Mouse (Mus musculus): Measurements from ENCODE around the gene Phactr2. TPM values are rescaled to one million over a fixed set of nuclear protein-coding genes. Genes with fewer than 3 reads are reported as not detected.
A peak's percentile ranks its signal among the peaks of the same experiment; 100 is the strongest.
"Not testable (repeated sequence)": the region's sequence is repeated elsewhere in the genome, so short reads cannot be mapped to it uniquely, and the experiment has no call there.

Gene Phactr2
- 10 to 100 TPM; 26.3 to 28.1 TPM for total RNA-seq (2021)
- long read RNA-seq, experiment 1, partial matches to known transcripts, result 0 of 6 reads
- long read RNA-seq, experiment 1, other reads (novel, unspliced or antisense), result 6 of 6 reads
- long read RNA-seq, experiment 2, partial matches to known transcripts, result 1 of 10 reads
- long read RNA-seq, experiment 2, other reads (novel, unspliced or antisense), result 7 of 10 reads

DNA sequence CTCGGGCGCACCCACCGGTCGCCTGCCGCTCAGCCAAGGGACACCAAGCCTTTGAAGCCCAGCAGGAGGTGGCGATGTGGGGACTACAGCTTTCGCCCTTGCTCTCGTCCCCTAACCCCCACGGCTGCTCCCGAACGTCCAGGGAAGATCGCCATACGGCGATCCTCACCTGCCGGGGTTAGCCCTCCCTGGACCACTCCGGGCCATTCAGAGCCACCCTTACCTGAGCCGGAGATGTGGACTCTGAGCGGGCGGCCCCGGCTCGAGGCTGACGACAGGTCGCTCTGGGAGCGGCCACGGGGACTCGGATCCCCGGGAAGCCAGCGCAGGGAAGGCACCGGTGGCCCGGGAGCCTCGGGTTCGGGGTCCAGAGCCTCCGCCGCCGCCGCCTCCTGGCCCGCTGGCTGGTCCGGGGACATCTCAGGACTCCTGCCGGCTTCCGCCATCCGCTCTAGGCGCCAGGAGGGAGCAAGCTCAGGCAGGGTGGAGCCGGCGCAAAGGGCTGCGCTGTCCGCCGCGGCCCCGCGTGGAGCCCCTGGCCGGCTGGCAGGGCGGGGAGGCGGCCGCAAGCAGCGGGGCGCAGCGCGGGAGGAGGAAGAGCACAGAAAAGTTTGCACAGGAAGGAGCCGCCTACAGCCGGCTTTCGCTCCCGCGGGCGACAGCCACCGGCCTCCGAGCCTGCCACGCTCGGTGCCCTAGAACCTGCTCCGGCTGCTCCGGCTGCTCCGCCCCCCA is at the start of gene Phactr2:
TSS of gene Phactr2 (minus strand) at position 580 of the 735 bp plus-strand sequence.
- DNase-seq (ENCODE audit: low spot score in 2 of 2), result no peak

DNA sequence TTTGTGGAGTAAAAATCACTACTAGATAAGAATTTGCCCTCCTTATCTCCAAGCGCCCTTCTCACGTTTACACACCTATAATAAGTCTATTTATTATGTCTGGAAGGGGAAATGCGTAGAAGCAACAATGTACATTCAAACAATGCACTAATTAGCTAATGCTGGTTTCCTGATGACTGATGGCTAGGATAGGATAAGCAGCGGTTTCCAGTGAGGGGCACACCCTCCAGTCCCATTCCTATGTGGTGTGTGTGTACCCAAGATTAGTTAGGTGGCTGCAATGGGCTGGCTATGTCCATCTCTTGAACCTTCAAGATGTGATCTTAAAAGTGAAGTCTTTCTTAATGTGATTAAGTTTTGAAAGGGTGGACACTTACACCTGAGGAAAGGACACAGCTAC is 47.6 kb upstream of the Phactr2 start:
- no peak for DNase-seq (ENCODE audit: low spot score in 2 of 2)

DNA sequence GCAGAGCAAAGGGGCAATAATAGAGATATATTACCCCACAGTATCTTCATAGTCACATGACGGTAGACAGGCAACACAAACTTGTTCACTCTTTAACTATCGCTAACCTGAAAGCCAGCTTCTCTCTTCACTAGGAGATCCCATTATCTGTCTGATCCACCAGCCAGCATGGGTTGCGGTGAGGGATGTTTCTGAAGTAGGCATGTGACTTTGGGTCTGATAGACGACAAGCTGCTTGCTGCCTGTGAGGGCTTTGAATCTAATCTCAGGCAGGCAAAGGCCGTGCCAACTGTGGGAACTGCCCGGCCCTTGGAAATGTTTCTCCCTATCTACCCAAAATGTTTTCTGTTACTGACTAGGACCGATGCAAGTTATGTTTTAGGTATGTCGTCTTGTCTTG is 28.2 kb upstream of the Phactr2 start:
- DNase-seq (ENCODE audit: low spot score in 2 of 2), result no peak

GRCm38 (mm10) chr10:13501533-13501932 is 27.3 kb upstream of the Phactr2 start:
- DNase-seq (ENCODE audit: low spot score in 2 of 2), result not testable (repeated sequence)

GRCm38 (mm10) chr10:13500938-13501496 is 26.8 kb upstream of the Phactr2 start:
- peak; percentile 89 to 90 for DNase-seq (ENCODE audit: low spot score in 2 of 2)

DNA sequence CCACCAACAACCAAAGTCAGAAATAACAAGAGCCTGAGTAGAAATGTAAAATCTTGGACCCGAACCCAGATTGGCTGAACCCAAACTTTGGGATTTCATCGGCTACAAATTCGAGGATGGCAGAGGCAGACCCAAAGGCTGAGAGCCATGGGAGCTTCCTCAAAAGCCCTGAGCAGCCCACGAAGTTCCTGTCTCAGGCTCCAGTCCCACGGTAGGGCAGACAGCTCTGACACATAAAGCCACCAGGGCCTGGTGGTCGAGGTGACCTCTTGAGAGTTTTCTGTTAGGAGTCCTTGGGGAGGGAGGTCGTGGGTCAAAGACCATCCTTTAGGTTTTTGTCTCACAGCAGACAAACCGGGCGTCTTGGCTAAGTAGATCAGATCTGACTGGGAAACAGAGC is 26.3 kb upstream of the Phactr2 start:
- no peak for DNase-seq (ENCODE audit: low spot score in 2 of 2)

DNA sequence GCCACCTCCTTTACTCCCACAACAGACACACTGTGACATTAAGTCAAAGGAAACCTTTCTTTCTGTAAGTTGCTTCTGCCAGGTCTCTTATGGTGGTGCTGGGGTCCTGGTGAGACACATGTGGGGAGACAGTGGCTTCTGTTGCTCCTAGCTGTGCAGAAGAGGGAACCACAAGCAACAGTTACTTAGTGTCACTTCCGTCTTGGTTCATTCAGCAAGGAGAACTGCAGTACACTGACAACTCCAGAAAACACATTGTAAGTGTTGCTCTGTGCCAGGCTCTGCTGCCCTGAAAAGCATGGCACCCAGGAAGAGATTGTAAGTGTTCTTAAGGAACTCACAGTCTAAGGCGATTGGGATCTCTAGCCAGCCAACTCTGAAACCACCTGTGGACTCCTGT is 25.1 kb upstream of the Phactr2 start, which contains the start of gene Fuca2:
TSS of gene Fuca2 (plus strand) at position 210 of the 400 bp plus-strand sequence.
- no peak for DNase-seq (ENCODE audit: low spot score in 2 of 2)

DNA sequence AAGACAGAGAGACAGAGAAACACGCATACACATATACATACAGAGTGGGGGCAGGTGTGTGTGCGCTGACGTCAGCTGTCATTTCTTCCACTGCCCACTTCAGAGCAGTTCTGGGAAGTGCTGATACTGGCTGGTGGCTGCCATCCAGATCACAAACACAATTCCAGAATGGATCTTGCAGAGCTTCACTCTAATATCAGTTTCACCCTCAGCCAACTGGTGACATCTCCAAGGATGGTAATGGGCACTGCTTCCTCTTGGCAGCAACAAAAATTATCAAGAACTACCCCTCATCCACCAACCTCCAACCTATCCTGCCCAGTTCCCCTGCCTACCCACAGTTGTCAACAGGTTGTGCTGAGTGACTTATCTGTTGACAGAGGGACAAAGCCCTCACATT is 22.1 kb upstream of the Phactr2 start:
- no peak for DNase-seq (ENCODE audit: low spot score in 2 of 2)

DNA sequence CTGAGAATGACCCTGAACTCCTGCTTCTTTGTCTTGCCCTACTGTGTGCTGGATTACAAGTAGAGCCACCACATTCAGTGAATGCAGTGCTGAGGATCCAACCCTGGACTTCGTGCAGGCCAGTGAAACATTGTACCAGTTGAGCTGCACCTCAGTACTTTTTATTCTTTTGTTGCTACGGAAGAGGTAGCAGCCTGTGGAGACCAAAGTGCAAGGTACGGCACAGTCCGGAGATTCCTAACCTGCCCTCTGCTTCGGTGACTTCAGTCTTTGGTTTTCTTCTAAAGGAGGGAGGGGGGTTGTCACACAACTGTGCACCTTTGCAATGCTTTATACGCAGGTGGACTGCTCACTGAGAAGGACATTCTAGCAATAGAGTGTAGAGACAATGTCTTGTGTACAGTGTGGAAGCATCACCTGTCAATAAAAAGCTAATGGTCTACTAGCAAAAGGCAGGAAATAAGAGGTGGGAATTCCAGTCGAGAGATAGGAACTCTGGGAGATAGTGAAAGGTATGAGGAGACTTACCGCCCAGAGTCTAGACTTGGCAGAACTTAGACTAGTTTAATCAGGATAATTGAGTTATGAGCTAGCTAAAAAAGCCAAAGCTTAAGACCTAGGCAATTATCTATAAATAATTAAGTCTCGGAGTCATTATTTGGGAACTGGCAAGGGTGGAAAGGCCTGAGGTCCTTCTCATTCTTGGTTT is 19.9 kb upstream of the Phactr2 start:
- no peak for DNase-seq (ENCODE audit: low spot score in 2 of 2)

- no peak for DNase-seq (ENCODE audit: low spot score in 2 of 2)
Measured at GRCm38 (mm10) chr10:13489671-13490070, 15.5 kb upstream of the Phactr2 start.

GRCm38 (mm10) chr10:13485958-13486357 is 11.7 kb upstream of the Phactr2 start:
- no peak for DNase-seq (ENCODE audit: low spot score in 2 of 2)

DNA sequence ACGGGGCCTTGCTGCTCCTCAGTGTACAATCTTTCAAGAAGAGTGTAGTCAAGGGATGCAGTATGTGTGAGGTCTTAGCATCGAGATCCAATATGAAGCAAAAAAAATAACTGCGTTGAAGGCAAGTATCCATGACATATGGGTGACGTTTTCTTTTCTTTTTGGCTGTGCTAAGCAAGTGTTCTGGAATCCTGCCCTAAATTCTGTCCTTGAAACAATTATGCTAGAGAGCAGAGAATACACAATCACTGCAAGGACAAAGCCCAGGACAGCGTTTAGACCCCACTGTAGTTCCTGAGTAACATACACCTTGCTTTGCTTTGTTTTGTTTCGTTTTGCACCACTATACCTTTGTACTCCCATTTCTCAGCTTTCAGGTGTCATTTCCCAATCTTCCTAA is 5.1 kb upstream of the Phactr2 start:
- DNase-seq (ENCODE audit: low spot score in 2 of 2), result no peak

DNA sequence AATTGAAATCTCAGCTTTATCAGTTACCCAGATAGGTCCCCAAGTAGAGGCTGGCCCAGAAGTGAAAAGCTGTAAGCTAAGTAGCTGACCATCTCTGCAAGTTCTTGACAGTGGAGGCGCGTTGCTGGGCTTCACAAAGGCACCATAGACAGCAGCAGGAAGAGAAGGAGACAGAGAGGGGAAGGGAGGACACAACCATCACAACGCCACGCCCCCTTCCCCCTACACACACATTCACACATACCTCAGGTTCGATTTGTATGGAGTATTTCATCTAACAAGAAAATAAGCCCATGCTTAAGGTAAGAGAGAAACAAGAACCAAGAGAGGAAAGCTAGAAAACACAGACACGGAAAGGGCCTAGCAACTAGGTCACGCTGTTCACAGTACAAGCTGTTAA is 909 bp upstream of the Phactr2 start:
- no peak for DNase-seq (ENCODE audit: low spot score in 2 of 2)

DNA sequence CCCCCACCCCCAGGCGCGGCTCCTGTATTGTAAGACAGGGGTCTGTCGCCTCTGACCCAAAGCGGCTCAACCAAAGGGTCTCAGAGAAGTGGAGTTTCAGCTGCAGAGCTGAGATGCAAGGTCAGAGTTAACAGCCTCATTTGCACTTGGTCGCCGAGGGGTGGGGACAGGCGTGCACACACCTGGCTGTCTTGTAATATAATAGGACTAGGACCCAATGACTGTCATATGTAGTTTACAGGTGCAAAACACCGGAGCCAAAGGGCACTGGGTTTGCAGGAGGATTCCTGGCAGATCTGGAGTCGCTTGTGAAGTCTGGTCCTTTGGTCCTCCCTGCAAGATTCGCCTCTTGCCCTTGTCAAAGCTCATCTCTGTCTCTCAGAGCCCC is 350 bp upstream of the Phactr2 start:
- no peak for DNase-seq (ENCODE audit: low spot score in 2 of 2)

GRCm38 (mm10) chr10:13473287-13473832 is 852 bp downstream of the Phactr2 start:
- DNase-seq (ENCODE audit: low spot score in 2 of 2), result no peak

- DNase-seq (ENCODE audit: low spot score in 2 of 2), result no peak
Measured at GRCm38 (mm10) chr10:13470236-13470635, 4.0 kb downstream of the Phactr2 start.

DNA sequence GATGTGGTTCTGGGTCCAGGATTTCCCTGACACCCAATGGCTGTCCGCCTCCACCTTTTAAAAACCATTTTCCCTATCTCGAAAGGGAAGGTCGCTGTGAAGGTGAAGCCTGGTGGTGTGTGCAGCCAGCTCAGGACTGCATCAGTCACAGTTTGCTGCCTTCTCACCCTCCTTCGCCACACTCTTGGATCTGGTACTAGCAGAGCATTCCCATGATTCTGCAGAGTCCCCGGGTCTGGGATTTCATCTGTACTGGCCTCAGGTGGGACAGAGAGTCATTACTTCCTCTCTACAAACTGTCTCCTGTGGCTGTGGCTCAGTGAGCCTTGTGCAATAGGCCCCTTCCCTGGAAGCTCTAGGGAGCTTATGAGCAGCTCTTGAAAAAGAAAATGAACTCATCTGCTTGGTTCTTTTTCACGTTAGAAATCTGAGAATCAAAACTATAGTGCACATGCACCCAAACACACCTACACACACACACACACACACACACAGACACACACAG is 6.1 kb downstream of the Phactr2 start:
- DNase-seq (ENCODE audit: low spot score in 2 of 2), result not testable (repeated sequence)

GRCm38 (mm10) chr10:13466925-13467324 is 7.3 kb downstream of the Phactr2 start:
- no peak for DNase-seq (ENCODE audit: low spot score in 2 of 2)

DNA sequence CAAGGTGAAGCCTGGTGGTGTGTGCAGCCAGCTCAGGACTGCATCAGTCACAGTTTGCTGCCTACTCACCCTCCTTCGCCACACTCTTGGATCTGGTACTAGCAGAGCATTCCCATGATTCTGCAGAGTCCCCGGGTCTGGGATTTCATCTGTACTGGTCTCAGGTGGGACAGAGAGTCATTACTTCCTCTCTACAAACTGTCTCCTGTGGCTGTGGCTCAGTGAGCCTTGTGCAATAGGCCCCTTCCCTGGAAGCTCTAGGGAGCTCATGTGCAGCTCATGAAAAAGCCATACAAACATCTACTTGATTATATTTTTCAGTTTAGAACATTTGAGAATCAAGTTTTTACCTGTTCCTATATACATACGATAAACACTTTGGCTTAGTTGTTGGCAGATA is 9.9 kb downstream of the Phactr2 start:
- not testable (repeated sequence) for DNase-seq (ENCODE audit: low spot score in 2 of 2)

DNA sequence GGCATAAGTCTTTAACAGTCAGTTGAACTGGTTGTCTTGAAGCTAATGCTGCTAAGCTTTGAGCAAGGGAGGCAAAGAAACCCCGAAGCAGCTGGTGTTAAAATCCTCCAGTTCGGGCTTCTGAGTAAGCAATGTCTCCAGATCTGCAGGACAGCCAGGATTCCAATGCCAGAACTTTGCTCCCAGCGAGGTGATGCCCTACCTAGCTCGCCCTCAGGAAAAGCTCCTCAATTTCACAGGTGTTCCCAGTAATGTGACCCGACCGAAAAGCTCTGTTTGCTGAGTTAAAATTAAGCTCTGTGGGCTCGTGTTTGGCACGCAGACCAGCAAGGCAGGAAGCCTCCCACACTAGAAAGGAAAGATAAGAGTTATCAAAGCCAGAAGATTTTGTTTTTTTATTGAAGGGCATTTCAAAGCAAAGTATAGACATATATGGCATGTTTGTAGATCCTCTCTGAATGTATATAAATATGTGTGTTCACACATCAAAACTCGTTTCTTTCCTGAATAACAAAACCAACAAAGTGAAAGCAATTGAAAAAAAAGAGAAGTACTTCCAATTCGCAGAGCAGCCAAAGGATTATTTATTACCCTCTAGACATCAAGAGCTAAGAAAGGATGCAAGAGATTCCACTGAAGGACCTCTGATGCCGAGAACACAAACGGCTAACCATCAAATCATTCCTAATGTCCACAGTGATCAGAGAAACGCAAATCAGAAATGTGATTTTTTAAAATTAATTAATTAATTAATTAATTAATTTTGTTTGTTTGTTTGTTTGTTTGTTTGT is 20.8 kb downstream of the Phactr2 start:
- no peak for DNase-seq (ENCODE audit: low spot score in 2 of 2)

- no peak for DNase-seq (ENCODE audit: low spot score in 2 of 2)
Measured at GRCm38 (mm10) chr10:13451640-13452039, 22.6 kb downstream of the Phactr2 start.

Data from layer of hippocampus, postnatal 14 days (tissue).